Mouse (Mus musculus): ENCODE data around the gene Wfdc5. TPM values are rescaled to one million over a fixed set of nuclear protein-coding genes. Genes with fewer than 3 reads are reported as not detected.

The Wfdc5 gene
- polyA plus RNA-seq, 1 experiment from 2014 or later, result not detected

DNA sequence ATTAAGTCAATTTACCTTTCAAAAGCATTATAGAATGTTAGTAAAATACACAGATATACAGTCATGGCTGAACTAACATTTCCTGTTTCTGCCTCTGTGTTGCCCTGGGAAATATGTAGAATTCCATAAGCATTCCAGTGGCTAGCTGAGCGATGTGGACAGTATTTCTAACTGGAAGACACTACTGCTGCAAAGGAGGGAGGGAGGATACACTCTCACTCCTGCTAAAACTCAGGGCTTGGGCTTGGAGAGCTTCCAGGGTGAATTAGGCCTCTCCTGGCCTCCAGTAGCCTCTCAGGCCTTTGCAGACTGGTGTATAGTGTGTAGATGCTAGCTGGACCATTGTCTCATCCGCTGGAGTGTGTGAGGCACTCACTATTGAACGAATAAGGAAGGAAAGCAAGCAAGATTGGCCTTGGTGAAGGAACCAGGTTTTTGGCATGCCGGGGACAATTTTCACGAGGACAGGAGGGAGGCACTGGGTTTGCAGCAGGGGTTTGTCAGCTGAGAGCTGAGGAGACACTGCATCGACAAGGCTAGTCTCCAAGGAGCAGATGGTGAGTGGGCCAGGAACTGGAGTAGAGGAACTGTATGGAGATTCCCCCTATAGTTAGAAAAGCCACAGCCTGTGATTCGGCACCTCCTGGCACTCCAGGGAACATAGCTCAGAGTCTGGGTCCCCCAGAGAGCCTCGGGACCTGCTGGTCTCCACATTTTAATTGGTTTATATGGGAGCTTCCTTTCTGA, 7.7 kb downstream of the Wfdc5 start:
- no peak for DNase-seq (ENCODE audit: low spot score)

GRCm38 (mm10) chr2:164173394-164173793, 9.1 kb downstream of the Wfdc5 start:
- no peak for DNase-seq (ENCODE audit: low spot score)

- no peak for DNase-seq (ENCODE audit: low spot score)
Measured at GRCm38 (mm10) chr2:164170902-164171301, 11.6 kb downstream of the Wfdc5 start, which contains the start of gene Kcns1. Gene Kcns1 (minus strand): TSS chr2:164171113.

DNA sequence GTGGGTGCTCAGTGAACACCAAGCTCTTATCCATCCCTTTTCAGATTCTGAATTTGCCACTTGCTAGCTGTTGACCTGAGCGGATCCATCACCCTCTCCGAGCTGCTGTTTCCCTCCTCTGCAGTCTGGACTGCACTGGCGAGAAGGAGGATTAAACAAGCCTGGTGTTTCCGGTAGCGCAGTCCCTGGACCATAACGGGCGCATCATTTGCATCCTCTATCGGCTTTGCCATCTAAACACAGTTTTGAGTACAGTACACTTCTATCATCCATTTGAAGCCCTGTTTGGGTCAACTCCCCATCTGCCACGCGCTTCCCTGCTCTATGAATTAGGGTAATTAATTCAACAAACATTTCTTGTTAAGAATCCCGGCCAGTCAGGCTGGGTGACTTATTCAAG, 12.2 kb downstream of the Wfdc5 start:
- no peak for DNase-seq (ENCODE audit: low spot score)

DNA sequence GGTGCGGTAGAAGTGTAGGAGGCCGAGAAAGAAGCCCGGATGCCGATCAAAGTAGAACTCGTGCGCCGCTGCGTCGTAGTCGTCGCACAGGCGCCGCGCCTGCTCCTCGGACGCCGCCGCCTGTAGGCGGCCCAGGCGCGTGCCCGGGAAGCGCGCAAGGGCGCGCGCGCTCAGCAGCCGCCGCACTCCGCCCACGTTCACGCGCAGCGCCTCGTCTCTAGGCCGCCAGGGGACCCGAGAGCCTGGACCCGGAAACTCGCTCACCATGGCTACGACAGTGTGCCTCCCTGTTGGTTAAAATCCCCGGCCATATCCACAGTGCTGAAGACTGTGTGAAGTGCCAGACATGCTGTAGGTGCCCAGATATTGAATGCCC, 14.0 kb downstream of the Wfdc5 start:
- peak; percentile 31 for DNase-seq (ENCODE audit: low spot score)

GRCm38 (mm10) chr2:164167752-164168570, 14.6 kb downstream of the Wfdc5 start:
- DNase-seq (ENCODE audit: low spot score), result no peak

- no peak for DNase-seq (ENCODE audit: low spot score)
Measured at GRCm38 (mm10) chr2:164164941-164165340, 17.6 kb downstream of the Wfdc5 start.

- no peak for DNase-seq (ENCODE audit: low spot score)
Measured at GRCm38 (mm10) chr2:164161515-164162055, 21.0 kb downstream of the Wfdc5 start.

DNA sequence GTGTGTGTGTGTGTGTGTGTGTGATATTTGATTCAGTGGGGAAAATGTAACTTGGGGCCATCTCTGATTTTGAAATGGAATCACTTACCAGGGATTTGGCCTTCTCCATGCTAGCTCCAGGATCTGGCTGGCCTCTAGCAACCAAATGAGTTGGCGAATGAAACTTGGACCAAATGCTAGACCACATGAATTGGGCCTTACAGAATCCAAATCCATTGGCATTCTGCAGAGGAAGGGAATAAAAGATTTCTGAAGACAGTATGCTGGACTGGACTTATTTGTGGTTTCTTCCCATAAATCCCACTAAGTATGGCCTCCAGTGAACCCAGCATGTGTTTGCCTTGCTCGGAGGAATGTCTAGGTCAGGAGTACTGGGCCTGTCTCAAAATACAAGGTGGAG, 23.7 kb downstream of the Wfdc5 start:
- DNase-seq (ENCODE audit: low spot score), result no peak

- no peak for DNase-seq (ENCODE audit: low spot score)
Measured at GRCm38 (mm10) chr2:164156158-164156557, 26.4 kb downstream of the Wfdc5 start.

- DNase-seq (ENCODE audit: low spot score), result no peak
Measured at GRCm38 (mm10) chr2:164154007-164154406, 28.5 kb downstream of the Wfdc5 start.

GRCm38 (mm10) chr2:164152341-164152740, 30.2 kb downstream of the Wfdc5 start:
- DNase-seq (ENCODE audit: low spot score), result no peak

DNA sequence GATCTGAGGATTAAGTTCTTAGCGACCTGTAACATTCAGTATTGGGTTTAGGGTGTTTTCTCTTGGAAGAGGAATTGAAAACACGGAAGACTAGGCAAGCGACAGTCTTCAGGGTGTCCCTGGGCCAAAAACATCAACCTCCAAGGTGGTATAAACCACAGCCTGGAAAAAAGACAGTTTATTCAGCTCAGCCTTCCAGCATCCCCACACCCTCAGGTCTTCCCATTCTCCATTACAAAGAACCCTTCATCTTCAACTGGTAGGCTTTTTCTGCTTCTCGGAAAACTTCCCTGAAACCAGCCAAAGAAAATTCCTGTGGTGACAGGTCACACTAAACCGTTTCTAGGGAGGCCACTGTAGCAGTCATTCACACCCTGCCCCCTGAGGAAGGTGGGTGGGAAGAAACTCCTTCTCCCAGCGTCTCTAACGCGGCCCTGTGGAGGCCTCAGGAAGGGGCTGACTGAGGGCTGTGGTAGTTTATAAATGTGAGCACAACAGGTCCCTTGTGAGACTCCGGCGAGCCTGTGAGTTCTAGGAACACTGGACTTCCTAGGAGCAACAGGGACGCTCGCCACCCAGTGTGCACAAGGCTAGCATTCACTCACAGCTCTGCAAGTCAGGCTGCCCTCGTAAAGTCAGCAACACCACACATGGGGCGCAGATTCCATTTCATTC, 32.3 kb downstream of the Wfdc5 start:
- no peak for DNase-seq (ENCODE audit: low spot score)

DNA sequence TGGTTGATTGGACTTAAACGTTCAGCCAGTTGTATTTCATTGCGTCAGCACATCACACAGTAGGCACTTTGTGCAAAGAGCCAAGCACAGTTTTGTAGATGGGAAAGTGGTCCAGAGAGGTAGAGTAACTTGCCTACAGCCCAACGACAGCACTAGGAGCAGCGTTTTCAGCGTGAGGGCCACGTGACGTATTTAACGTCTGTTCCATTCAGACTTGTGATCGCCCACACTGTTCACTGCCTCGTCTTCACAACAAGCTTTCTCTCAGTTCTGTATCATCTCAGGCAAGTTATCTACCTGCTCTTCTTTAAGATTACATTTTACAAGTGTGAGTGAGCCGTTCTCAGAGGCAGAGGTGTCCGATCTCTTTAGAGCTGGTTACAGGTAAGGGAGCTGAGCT, 36.0 kb downstream of the Wfdc5 start:
- DNase-seq (ENCODE audit: low spot score), result no peak

DNA sequence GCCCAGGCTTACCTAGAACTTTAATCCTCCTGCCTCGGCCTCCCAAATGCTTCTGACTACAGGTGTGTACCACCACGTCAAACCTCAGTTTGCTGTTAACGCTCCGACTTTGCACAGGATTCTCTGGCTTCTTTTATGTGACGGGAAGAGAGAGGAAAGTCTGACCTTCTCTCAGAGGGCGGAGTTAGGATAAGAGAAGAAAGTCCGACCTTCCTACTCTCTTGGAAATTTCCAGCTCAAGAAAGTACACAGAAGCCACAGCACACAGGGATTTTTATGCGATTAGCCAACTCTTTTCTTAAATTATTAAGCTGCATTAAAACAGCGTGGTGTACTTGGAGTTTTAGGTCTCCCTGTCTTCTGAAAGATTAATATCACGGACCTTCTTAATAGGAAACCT, 38.0 kb downstream of the Wfdc5 start:
- no peak for DNase-seq (ENCODE audit: low spot score)

DNA sequence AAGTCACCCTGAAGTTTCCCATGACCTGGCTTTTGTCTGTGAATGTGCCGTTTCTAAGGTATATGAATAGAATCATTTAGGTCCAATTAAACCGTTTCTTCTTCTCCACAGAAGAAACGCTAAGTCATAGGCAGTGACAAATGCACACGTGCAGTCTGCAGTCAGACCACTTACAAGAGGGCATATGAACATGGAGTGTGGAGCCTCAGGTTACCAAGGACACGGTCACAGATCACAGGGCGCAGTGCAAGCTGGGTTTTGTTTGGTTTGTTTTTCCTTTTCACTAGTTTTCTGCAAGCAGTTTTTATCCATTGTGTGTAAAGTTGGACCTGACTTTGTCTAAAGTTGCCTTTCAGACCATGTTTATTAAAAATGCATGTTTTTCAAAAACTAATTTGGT, 38.5 kb downstream of the Wfdc5 start:
- no peak for DNase-seq (ENCODE audit: low spot score)

DNA sequence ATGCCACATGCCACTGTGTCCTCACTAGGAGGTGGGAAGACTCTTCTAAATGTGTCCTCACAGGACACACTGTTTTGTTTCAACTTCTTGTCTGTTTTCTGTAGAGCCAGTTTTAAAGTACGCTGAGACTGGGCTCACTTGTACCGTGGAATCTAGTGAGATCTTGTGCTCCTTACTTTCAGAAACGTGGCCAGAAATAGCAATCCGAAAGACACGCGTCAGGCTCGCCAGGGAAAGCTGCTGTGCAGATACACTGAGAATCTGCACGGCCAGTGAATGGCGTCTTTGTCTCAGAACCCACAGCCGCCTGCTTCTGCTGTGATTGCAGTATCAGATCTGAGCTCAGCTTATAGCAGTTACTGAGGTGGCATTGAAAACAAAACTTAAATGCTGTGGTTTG, 40.5 kb downstream of the Wfdc5 start:
- no peak for DNase-seq (ENCODE audit: low spot score)

DNA sequence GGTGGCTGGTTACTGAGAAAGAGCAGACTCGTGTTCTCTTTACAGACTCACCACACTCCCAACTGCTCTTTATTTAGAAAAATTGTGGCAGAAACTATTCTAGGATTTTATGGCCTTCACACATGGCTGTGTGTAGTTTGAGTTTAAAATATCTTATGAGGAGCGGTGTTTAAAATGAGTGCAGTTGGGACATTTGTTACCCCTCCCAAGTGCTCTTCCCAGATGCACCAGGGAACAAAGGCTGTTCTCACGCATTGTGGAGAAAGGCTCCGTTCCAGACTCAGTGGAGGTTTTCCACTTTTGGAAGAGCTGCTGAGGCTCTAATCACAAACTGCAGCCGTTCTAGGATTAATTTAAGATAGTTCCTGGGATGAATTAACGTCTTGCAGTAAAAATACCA, 44.8 kb downstream of the Wfdc5 start:
- DNase-seq (ENCODE audit: low spot score), result no peak

DNA sequence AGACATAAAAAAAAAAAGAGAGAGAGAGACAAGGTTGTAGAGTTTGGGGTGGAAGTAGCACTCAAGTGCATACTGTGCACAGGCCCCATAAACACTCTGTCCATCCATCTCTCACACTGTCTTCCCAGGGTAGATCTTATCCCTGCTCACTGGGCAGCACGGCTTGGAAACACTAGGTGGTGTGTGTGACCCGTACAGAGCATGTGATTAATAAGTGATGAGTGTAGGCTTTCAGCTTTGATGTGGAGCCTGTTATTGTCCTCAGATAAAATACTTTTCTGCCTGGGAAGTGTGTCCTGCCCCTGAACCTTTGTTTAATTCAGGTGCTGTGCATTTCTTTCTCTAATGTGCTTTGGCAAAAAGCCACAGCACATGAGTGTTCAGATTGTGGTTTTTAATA, 46.1 kb downstream of the Wfdc5 start:
- DNase-seq (ENCODE audit: low spot score), result no peak

- DNase-seq (ENCODE audit: low spot score), result no peak
Measured at GRCm38 (mm10) chr2:164135367-164135766, 47.2 kb downstream of the Wfdc5 start.

GRCm38 (mm10) chr2:164134563-164134962, 48.0 kb downstream of the Wfdc5 start:
- DNase-seq (ENCODE audit: low spot score), result no peak

- no peak for DNase-seq (ENCODE audit: low spot score)
Measured at GRCm38 (mm10) chr2:164131586-164131985, 51.0 kb downstream of the Wfdc5 start.

Data from thymus, postnatal 0 days (tissue).